Comparison of ENCODE assay signal across 12 mouse cellular contexts in genomic region chr4:141635991-141636390, GRCm38 (mm10). TPM values are rescaled to one million over a fixed set of nuclear protein-coding genes. Genes with fewer than 3 reads are reported as not detected.
"Had no signal": no experiment of that assay in that cellular context is flagged by ENCODE, and none has a peak within 500 bp of the region (broad histone marks: within the 10 kb centered on the region; RNA-seq: fewer than 3 reads in every experiment).

No protein-coding gene starts in this region.

- ATAC-seq: midbrain, embryonic 15.5 days had no signal

- DNase-seq: layer of hippocampus, adult 9-11 months; liver, embryonic 13.5 days; lung, adult 2 months; lung, postnatal 14 days; right cerebral cortex, adult 18-20 months; right cerebral cortex, postnatal 14 days; right cerebral cortex, postnatal 4 days; thymus, postnatal 25 days had no signal

RNA-seq across cellular contexts. Expression of gene Slc25a34, which starts 12.4 kb away (rescaled TPM):
- total RNA-seq: megakaryocyte, adult 5-6 weeks had no signal

RNA-seq across cellular contexts. Expression of gene Fblim1, which starts 30.1 kb away (rescaled TPM):
- total RNA-seq: megakaryocyte, adult 5-6 weeks had no signal

RNA-seq across cellular contexts. Expression of gene Rsc1a1, which starts 49.4 kb away (rescaled TPM):
- total RNA-seq: layer of hippocampus, adult 2 months; left cerebral cortex, adult 18-20 months had no signal
